Mouse (Mus musculus) central nervous system, embryonic 14 days (tissue): ENCODE measurements around the gene Dennd1a. TPM values are rescaled to one million over a fixed set of nuclear protein-coding genes. Genes with fewer than 3 reads are reported as not detected.

Experiments
- polyA plus RNA-seq: library from polyadenylated mRNA; depleted of rRNA; stranded (reverse); fragments of >200 nt; gene quantifications from 2 replicates; pipeline ENCODE4 v1.2.3, GENCODE M21; 2012; rRNA removed

Dennd1a gene
- 34.8 and 36.4 TPM in 2 replicates for polyA plus RNA-seq

GRCm38 (mm10) chr2:38286733-38287551, at the start of gene Dennd1a:
TSS of gene Dennd1a (minus strand) at chr2:38287390.

GRCm38 (mm10) chr2:37776016-37776415, 511.2 kb downstream of the Dennd1a start, which contains the start of gene Crb2:
TSS of gene Crb2 (plus strand) at chr2:37776249.

Other genes with a start within 250 kb of the Dennd1a start
- 180 and 306 TPM in 2 replicates for gene Lhx2, start 51.9 kb upstream of the Dennd1a start, polyA plus RNA-seq
- gene Nek6, start 224.3 kb upstream of the Dennd1a start, polyA plus RNA-seq, result 48.7 and 52.1 TPM in 2 replicates